Comparison of ENCODE assay signal across 9 mouse cellular contexts in genomic region chr3:82364988-82365387, GRCm38 (mm10). TPM values are rescaled to one million over a fixed set of nuclear protein-coding genes. Genes with fewer than 3 reads are reported as not detected.
DNase-seq lines count a peak whose midpoint lies in the region; ATAC-seq lines count a peak whose summit lies in the region.
"Had no signal": no experiment of that assay in that cellular context is flagged by ENCODE, and none has a peak within 500 bp of the region (broad histone marks: within the 10 kb centered on the region; RNA-seq: fewer than 3 reads in every experiment).

No protein-coding gene starts in this region.

- 42% methylated on average over 4 of the region's 4 CpGs for WGBS in heart, embryonic 10.5 days
- WGBS in hindbrain, embryonic 14.5 days = 38% methylated on average over 4 of the region's 4 CpGs
- WGBS in midbrain, embryonic 16.5 days = 26% methylated on average over 4 of the region's 4 CpGs

- H3K4me1 ChIP-seq in heart, embryonic 10.5 days = peaks cover 10% of the 10 kb centered on the region; the same call in 1 of the 2 replicates
- no peaks in the 10 kb centered on the region for H3K4me1 ChIP-seq in hindbrain, embryonic 14.5 days (replicated peaks; ENCODE audit: control insufficient read depth, insufficient read depth, low read length)
- H3K4me1 ChIP-seq in midbrain, embryonic 16.5 days (ENCODE audit: control insufficient read depth, insufficient read depth, low read length) = peaks cover 5% of the 10 kb centered on the region
- H3K4me1 ChIP-seq: liver, embryonic 13.5 days had no signal

- H3K27ac ChIP-seq in heart, embryonic 10.5 days = no peak overlapping the region
- H3K27ac ChIP-seq in hindbrain, embryonic 14.5 days = no peak overlapping the region
- H3K27ac ChIP-seq in midbrain, embryonic 16.5 days (ENCODE audit: low read length) = no peak overlapping the region
- H3K27ac ChIP-seq: liver, embryonic 13.5 days had no signal

- H3K4me2 ChIP-seq in hindbrain, embryonic 14.5 days (replicated peaks) = no peak overlapping the region
- no peak overlapping the region for H3K4me2 ChIP-seq in midbrain, embryonic 16.5 days (ENCODE audit: low read length)
- H3K4me2 ChIP-seq: liver, embryonic 13.5 days had no signal

- no peaks in the 10 kb centered on the region for H3K9me3 ChIP-seq in heart, embryonic 10.5 days
- H3K9me3 ChIP-seq in hindbrain, embryonic 14.5 days (ENCODE audit: control insufficient read depth, low read length) = no peaks in the 10 kb centered on the region
- H3K9me3 ChIP-seq in midbrain, embryonic 16.5 days (replicated peaks; ENCODE audit: control insufficient read depth, low read length, poor library complexity, severe bottlenecking) = no peaks in the 10 kb centered on the region
- H3K9me3 ChIP-seq: liver, embryonic 13.5 days had no signal

- no peak overlapping the region for H3K9ac ChIP-seq in hindbrain, embryonic 14.5 days
- H3K9ac ChIP-seq in midbrain, embryonic 16.5 days (ENCODE audit: low read depth, low read length) = no peak overlapping the region
- H3K9ac ChIP-seq: liver, embryonic 13.5 days had no signal

- H3K36me3 ChIP-seq in heart, embryonic 10.5 days = 0 out of 2 replicates have a peak, but pooled peaks cover 3% of the 10 kb centered on the region
- H3K36me3 ChIP-seq in hindbrain, embryonic 14.5 days (replicated peaks; ENCODE audit: control insufficient read depth, insufficient read depth) = peaks cover 38% of the 10 kb centered on the region
- H3K36me3 ChIP-seq in midbrain, embryonic 16.5 days (ENCODE audit: control insufficient read depth, insufficient read depth, low read length) = peaks cover 28% of the 10 kb centered on the region
- H3K36me3 ChIP-seq: liver, embryonic 13.5 days had no signal

- H3K27me3 ChIP-seq in heart, embryonic 10.5 days (ENCODE audit: insufficient read depth, poor library complexity, severe bottlenecking) = no peaks in the 10 kb centered on the region
- H3K27me3 ChIP-seq in hindbrain, embryonic 14.5 days (ENCODE audit: control insufficient read depth, insufficient read depth, low read length) = no peaks in the 10 kb centered on the region
- H3K27me3 ChIP-seq in midbrain, embryonic 16.5 days (ENCODE audit: control insufficient read depth, insufficient read depth, low read depth, low read length) = no peaks in the 10 kb centered on the region
- H3K27me3 ChIP-seq: liver, embryonic 13.5 days had no signal

- peak; percentile 11 to 43 for DNase-seq in heart, postnatal 14 days
- DNase-seq in heart, embryonic 10.5 days (ENCODE audit: low spot score) = no peak
- peak; percentile 44 for DNase-seq in CD4-positive helper T cell, adult 2 months (ENCODE audit: low read depth, low spot score)
- DNase-seq in brain, adult 2 months (ENCODE audit: low read depth, low spot score) = peak; percentile 71
- peak; percentile 85 for DNase-seq in hindbrain, embryonic 14.5 days (ENCODE audit: low spot score)
- no peak for DNase-seq in testis, postnatal 14 days (ENCODE audit: low spot score)
- DNase-seq in right cerebral cortex, adult 18-20 months = no peak
- DNase-seq: liver, embryonic 13.5 days had no signal

- peak; percentile 49; the same call in 1 of the 2 replicates for ATAC-seq in hindbrain, embryonic 14.5 days (ENCODE audit: low FRiP score)
- ATAC-seq in midbrain, embryonic 16.5 days = peak; percentile 76

- intact Hi-C loops in heart, postnatal 14 days (cut with DNase I) = loop anchor here (2.0 to 10.0 kb wide), 3 partner anchors 360 to 687 kb away; no protein-coding TSS in a partner anchor

- H3K4me3 ChIP-seq in heart, embryonic 10.5 days = no peak overlapping the region
- no peak overlapping the region for H3K4me3 ChIP-seq in hindbrain, embryonic 14.5 days (replicated peaks; ENCODE audit: low read length)
- H3K4me3 ChIP-seq in midbrain, embryonic 16.5 days (ENCODE audit: low read depth, low read length) = no peak overlapping the region
- H3K4me3 ChIP-seq: liver, embryonic 13.5 days had no signal

RNA-seq across cellular contexts. Expression of gene Map9, which starts 7.1 kb away (rescaled TPM):
- 1 to 10 TPM; 1.8 TPM for total RNA-seq in heart, postnatal 14 days (2021)
- polyA plus RNA-seq in heart, embryonic 10.5 days (2016; fragmentation: Nextera tagmentation; extraction: Ambion mirVana) = 4.9 and 5.3 TPM in 2 replicates
- polyA plus RNA-seq in hindbrain, embryonic 14.5 days (2014; fragmentation: Nextera tagmentation; extraction: Ambion mirVana) = 68.3 and 96.6 TPM in 2 replicates
- polyA plus RNA-seq in midbrain, embryonic 16.5 days (2015; fragmentation: Nextera tagmentation; extraction: Ambion mirVana) = 146 and 148 TPM in 2 replicates

Comparison
In these comparisons a context has a peak if more than half of its experiments do, and no peak if none do; other contexts are left out.
1. DNase-seq: peak in heart, postnatal 14 days (2 of 2), CD4-positive helper T cell, adult 2 months (single experiment), brain, adult 2 months (single experiment) and hindbrain, embryonic 14.5 days (single experiment); none in heart, embryonic 10.5 days (single experiment), testis, postnatal 14 days (single experiment) and right cerebral cortex, adult 18-20 months (single experiment).
2. RNA of gene Map9, which starts 7.1 kb away (polyA plus RNA-seq): 146 to 148 TPM in midbrain, embryonic 16.5 days and 68.3 to 96.6 TPM in hindbrain, embryonic 14.5 days; 4.9 to 5.3 TPM in heart, embryonic 10.5 days; every median in the first group is over 10 times any median in the second.